Mouse (Mus musculus) embryonic fibroblast, embryonic 13.5 days (primary cell): ENCODE measurements around the gene Rab37. TPM values are rescaled to one million over a fixed set of nuclear protein-coding genes. Genes with fewer than 3 reads are reported as not detected.

Experiments
- H3K27ac ChIP-seq: 2 replicates; pipeline ENCODE4 v1.5.1; 2012; ENCODE audit warnings: low read length, control low read depth, inconsistent platforms; ENCODE audit not compliant: insufficient read depth
- H3K4me1 ChIP-seq: 2 replicates; pipeline ENCODE4 v1.6.1; 2011; ENCODE audit warnings: low read length; ENCODE audit not compliant: control insufficient read depth, insufficient read depth
- H3K4me3 ChIP-seq: 2 replicates; pipeline ENCODE4 v1.5.1; 2011; ENCODE audit warnings: mild to moderate bottlenecking, control low read depth, low read length; ENCODE audit not compliant: insufficient read depth
- CTCF ChIP-seq: IDR thresholded peaks from 2 replicates; pipeline ENCODE4 v1.5.1; 2011; ENCODE audit warnings: mild to moderate bottlenecking, control low read depth, low read length, moderate library complexity, borderline replicate concordance; ENCODE audit not compliant: insufficient read depth
- POLR2A ChIP-seq: IDR thresholded peaks from 2 replicates; pipeline ENCODE4 v1.6.1; 2011; ENCODE audit warnings: low read depth, mild to moderate bottlenecking, control low read depth, low read length, moderate library complexity
- polyA plus RNA-seq: library from polyadenylated mRNA; stranded (reverse); fragments of >200 nt; gene quantifications from 2 replicates; pipeline ENCODE4 v1.2.4, GENCODE M21; 2011; ENCODE audit warnings: low read depth; ENCODE audit not compliant: missing spikeins, insufficient read length

Rab37 gene
- polyA plus RNA-seq, 1 experiment = 0.32 TPM

GRCm38 (mm10) chr11:115202756-115203155, 111.5 kb downstream of the Rab37 start:
- H3K4me3 ChIP-seq = no peak overlapping the region
- no peaks in the 10 kb centered on the region for H3K4me1 ChIP-seq
- no peak overlapping the region for H3K27ac ChIP-seq
- TF ChIP-seq CTCF (no peak), POLR2A (no peak)

GRCm38 (mm10) chr11:115208126-115208525, 116.9 kb downstream of the Rab37 start:
- TF ChIP-seq POLR2A = no peak
- TF ChIP-seq CTCF = no peak
- Histone ChIP-seq H3K27ac (no peak overlapping the region), H3K4me3 (no peak overlapping the region), H3K4me1 (no peaks in the 10 kb centered on the region)

- no peak overlapping the region for H3K27ac ChIP-seq
- no peaks in the 10 kb centered on the region for H3K4me1 ChIP-seq
- H3K4me3 ChIP-seq = no peak overlapping the region
- TF ChIP-seq CTCF = no peak
- TF ChIP-seq POLR2A = no peak
Measured at GRCm38 (mm10) chr11:115208776-115209732, 117.8 kb downstream of the Rab37 start.

- no peak overlapping the region for H3K27ac ChIP-seq
- no peak overlapping the region for H3K4me3 ChIP-seq
- no peaks in the 10 kb centered on the region for H3K4me1 ChIP-seq
- TF ChIP-seq CTCF (no peak), POLR2A (no peak)
Measured at GRCm38 (mm10) chr11:115209958-115210357, 118.7 kb downstream of the Rab37 start.

Other genes with a start within 250 kb of the Rab37 start
- gene Gprc5c, start 240.3 kb upstream of the Rab37 start, polyA plus RNA-seq = 6.4 and 9.2 TPM in 2 replicates
- gene Cd300a, start 201.4 kb upstream of the Rab37 start, polyA plus RNA-seq = 0.84 TPM in 1 of 2 replicates, not detected in the other
- 0.48 and 1.1 TPM in 2 replicates for gene Cd300lb, start 157.0 kb upstream of the Rab37 start, polyA plus RNA-seq
- gene Cd300c, start 122.3 kb upstream of the Rab37 start, polyA plus RNA-seq = not detected in 2 replicates
- gene Cd300ld, start 101.5 kb upstream of the Rab37 start, polyA plus RNA-seq = 0.18 and 0.58 TPM in 2 replicates
- gene Cd300c2, start 89.6 kb upstream of the Rab37 start, polyA plus RNA-seq = 0.67 TPM in 1 of 2 replicates, not detected in the other
- gene Cd300ld2, start 75.2 kb upstream of the Rab37 start, polyA plus RNA-seq = not detected in 2 replicates
- gene Cd300ld4, start 64.4 kb upstream of the Rab37 start, polyA plus RNA-seq = not detected in 2 replicates
- gene Cd300ld5, start 53.7 kb upstream of the Rab37 start, polyA plus RNA-seq = not detected in 2 replicates
- 1.2 TPM in 1 of 2 replicates, not detected in the other for gene Cd300ld3, start 43.0 kb upstream of the Rab37 start, polyA plus RNA-seq
- not detected in 2 replicates for gene Cd300e, start 29.3 kb upstream of the Rab37 start, polyA plus RNA-seq
- 0.81 TPM in 1 of 2 replicates, not detected in the other for gene Cd300lf, start 42.6 kb downstream of the Rab37 start, polyA plus RNA-seq
- 22.3 and 23.4 TPM in 2 replicates for gene Slc9a3r1, start 71.9 kb downstream of the Rab37 start, polyA plus RNA-seq
- gene Tmem104, start 96.1 kb downstream of the Rab37 start, polyA plus RNA-seq = 11.6 and 13.3 TPM in 2 replicates
- 13.3 and 20.7 TPM in 2 replicates for gene Nat9, start 96.4 kb downstream of the Rab37 start, polyA plus RNA-seq
- not detected in 2 replicates for gene Grin2c, start 175.8 kb downstream of the Rab37 start, polyA plus RNA-seq
- 4.1 and 6.4 TPM in 2 replicates for gene Fdxr, start 185.6 kb downstream of the Rab37 start, polyA plus RNA-seq
- 0.15 TPM in 1 of 2 replicates, not detected in the other for gene Fads6, start 206.2 kb downstream of the Rab37 start, polyA plus RNA-seq
- gene Otop2, start 215.7 kb downstream of the Rab37 start, polyA plus RNA-seq = not detected in 2 replicates
- gene Ush1g, start 230.6 kb downstream of the Rab37 start, polyA plus RNA-seq = 0.15 TPM in 1 of 2 replicates, not detected in the other
- not detected in 2 replicates for gene Otop3, start 243.3 kb downstream of the Rab37 start, polyA plus RNA-seq